Mouse (Mus musculus) mature B cell (primary cell): ENCODE data around the gene Ablim1.

Experiments
- in situ Hi-C: fragments of 300-500 bp; cut with MboI; formaldehyde crosslinking; loops from 2 replicates; pipeline ENCODE4 v1.14.3; 2019

Gene Ablim1

DNA sequence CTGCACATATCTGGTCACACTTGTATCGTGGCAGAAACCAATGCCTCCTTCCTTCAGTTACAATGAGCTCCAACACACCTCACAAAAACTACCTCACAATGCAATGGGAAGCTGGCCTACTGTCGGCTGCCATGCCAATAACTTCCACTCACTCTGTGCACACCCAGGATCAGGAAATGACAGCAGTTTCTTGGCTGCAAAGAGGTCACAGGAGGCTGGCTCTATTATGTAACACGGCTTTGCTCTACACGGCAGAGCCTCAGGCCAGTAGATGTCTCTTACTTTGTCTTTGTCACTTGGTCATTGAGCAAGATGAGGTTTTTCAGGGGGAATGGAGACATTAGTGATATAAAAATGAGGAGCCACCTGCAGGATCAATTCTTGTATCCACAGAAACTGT, 126.2 kb downstream of the Ablim1 start:
- in situ Hi-C loops, result no loop called here

DNA sequence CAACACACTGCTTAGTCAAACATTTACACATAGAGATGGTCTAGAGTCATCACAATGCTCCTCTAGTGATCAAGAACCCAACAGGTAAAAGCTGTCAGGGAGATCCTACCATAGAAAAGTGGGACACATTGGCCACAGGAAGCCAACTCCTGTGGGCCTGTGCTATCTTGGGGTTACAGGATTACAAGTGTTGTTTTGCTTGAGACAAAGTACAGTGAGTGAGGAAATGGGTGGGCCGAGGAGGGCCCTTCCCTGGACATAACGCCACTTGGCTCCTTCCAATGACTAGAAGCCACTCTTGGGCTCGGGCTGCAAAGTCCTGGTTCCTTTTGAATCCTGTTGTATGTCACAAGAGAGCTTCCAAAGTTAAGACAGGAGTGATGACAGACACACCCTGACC, 129.7 kb downstream of the Ablim1 start:
- in situ Hi-C loops, result no loop called here

DNA sequence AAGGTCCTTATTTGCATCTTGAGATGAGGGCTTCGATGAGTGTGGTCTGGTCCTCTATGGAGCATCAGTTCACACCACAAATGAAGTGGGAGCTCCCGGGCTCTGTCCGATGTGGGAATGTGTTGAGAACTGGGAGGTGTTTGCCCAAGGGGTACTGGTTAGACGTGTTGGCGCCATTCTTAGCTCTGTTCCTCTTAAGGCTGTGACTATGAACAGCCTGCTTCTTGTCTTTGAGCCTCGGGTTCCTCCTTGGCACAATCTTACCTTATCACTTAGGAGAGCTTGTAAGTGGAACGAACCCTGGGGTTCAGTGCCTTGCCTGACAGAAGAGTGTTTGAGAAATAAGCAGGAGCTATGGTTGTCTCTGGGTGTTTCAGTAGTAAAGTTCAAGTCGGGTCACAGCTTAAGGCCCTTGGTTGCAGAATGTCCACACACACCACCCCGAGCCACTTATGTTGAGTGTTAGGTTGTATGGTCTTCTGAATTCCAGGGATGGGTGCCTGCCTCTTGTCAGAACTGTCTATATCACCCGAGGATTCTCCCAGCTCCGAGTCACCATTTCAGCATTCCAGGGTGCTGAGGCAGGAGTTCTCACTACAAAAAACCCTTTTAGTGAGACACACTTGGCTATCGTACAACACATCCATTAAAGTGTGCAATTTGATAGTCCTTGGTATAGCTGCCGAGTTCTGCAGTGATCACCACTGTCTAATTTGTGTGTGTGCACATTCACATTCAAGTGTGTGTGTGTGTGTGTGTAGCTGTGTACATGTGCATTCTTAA, 131.6 kb downstream of the Ablim1 start:
- in situ Hi-C loops, result no loop called here

GRCm38 (mm10) chr19:57181852-57182528, 132.7 kb downstream of the Ablim1 start:
- in situ Hi-C loops, result no loop called here

- in situ Hi-C loops, result no loop called here
Observed at GRCm38 (mm10) chr19:57181317-57181716, 133.4 kb downstream of the Ablim1 start.

- in situ Hi-C loops, result no loop called here
Observed at GRCm38 (mm10) chr19:57180908-57181307, 133.8 kb downstream of the Ablim1 start.

- in situ Hi-C loops, result no loop called here
Observed at GRCm38 (mm10) chr19:57180333-57180732, 134.4 kb downstream of the Ablim1 start.

DNA sequence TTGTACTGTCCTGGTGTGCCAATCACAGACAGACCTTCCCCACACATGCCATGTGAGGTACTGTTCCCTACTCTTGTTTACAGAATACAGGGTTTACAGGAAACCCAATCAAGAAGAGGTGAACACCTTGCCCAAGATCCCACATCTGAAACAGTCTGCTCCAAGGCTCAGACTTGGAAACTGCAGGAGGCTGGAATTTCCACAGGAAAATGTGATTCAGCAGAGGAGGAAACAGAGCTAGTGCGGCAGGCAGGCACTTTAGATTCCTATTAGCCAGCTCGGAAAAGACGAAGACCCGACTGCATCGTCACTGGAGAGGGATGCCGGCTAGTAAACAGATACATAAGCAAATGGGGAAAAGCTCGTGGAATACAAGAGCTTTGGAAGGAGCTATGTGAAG, 135.4 kb downstream of the Ablim1 start:
- in situ Hi-C loops, result no loop called here

DNA sequence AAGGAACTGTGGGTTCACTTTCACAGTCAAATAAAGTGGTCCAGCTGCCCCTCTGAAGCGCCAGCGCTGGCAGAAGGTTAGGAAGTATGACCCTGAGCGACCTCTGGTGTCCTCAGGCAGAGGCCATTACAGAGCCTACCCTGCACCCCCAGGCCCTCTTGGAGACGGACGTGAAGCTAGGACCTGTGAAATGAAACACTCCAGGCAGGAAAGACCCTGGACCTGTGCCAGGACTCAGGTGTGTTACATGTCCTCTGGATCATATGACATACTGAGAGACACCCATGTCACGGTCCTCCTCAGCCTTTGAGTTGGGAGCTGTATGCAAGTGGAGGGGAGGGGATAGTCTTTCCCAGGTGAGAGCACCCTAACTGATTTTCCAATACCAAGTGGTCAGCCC, 137.4 kb downstream of the Ablim1 start:
- in situ Hi-C loops, result no loop called here

DNA sequence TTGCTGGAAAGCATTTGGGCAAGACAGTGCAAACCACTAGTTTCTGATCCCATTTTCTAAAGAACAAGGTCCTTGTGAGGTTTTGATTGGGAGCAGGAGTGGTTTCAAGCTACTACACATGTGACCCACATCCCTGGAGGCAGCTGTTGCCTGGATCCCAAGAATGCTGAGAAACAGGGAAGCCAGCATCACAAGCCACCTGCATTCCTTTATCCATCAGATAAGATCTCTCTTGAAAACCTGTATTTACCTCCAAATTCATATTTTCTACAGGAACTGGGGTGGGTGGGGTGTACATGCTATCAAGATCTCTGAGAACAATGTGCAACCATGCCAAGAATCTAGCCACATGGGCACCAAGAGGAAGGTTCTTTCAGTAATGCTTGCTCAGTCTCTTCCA, 139.6 kb downstream of the Ablim1 start:
- in situ Hi-C loops, result no loop called here

DNA sequence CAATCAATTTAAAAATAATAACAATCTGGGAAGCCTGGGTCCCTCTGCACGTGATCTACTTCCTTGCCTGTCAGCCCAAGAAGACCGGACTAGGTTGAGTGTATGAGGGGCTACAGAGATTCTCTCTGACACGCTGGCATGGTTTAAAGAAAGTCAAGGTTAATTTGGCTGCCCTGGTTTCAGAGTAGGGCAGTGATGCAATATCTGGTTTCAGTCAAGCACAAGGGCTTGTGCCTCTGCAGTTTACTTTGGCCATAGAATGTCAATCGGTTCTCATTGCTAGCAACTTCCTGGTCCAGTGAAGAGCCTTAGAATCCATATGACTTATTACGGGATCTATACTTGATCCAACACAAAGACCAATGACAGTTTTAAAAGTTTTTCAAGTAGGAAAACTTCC, 140.2 kb downstream of the Ablim1 start:
- in situ Hi-C loops, result loop anchor here (25.0 kb wide), 1 partner anchor 463 kb away; no protein-coding TSS in a partner anchor

GRCm38 (mm10) chr19:57174045-57174444, 140.7 kb downstream of the Ablim1 start:
- in situ Hi-C loops, result loop anchor here (25.0 kb wide), 1 partner anchor 463 kb away; no protein-coding TSS in a partner anchor

DNA sequence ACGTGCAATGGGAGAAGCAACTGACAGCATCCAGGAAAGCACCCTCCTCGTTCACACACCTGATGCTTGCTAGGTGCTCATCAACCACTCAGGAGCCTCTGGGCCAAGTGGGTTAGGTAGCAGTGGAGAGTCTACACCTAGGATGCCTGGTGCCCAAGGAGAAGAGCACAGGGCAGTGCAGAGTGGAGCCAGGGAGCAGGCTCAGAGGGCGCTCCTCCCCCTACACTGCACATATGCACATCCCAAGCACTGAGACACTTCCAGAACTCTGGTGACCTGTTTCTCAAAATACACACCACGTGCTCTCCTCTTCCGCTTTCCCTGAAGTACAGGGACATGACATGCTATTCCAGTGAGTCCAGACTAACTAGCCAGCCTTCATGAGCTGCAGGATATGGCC, 142.4 kb downstream of the Ablim1 start:
- in situ Hi-C loops, result loop anchor here (25.0 kb wide), 1 partner anchor 465 kb away; no protein-coding TSS in a partner anchor

DNA sequence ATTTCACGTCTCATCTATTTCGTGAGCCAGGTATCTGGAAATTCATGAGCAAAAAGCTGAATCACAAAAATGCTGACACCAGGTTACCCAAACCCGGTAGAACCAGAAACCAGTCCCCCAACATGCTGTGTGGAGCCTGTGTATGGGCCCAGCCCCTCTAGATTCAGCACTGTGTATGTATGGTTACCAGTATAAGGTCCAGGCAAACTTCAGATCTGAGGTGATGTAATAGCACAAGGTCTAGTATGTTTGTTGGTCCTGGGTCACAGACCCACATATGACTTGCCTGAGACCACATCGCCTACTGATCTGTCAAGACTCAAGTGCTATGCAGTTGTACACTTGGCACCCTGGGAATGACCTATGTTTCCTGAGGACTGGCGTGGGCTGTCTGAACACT, 143.8 kb downstream of the Ablim1 start:
- in situ Hi-C loops, result loop anchor here (25.0 kb wide), 1 partner anchor 466 kb away; no protein-coding TSS in a partner anchor

DNA sequence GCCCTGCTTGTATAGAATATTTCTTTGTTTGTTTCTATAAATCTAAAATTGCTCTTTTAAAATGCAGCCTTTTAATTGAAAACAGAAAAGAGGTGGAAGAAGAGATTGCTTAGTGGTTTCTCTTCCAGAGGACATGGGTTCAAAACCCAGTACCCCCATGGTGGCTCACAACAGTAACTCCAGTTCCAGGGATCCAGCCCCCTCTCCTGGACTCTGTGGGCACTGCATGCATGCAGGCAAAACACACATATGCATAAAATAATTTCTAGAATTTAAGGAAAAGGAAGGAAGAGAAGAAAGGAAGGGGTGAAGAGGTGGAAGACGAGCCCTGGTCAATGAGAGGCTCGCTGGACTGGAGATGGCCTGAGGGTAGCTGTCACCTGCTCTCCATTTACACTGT, 145.2 kb downstream of the Ablim1 start:
- in situ Hi-C loops, result loop anchor here (25.0 kb wide), 1 partner anchor 468 kb away; no protein-coding TSS in a partner anchor

DNA sequence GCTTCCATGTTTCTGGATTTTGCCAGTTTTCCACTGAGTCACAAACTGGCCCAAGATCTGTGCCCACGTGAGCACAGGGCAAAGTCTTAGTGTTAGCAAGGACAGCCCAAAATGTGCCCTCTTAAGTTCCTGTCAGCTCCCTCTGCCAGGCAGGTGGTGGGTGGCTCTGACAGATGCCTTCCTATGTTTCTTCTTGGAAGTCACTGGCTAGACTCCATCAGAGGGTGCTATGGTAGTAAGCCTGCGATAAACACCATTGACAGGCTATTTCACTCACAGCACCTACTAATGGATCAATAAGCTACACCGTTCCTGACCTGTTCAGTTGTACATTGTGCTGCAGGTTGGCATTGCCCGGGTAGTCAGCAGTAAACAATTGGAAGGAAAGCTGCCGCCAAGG, 147.0 kb downstream of the Ablim1 start:
- in situ Hi-C loops, result loop anchor here (25.0 kb wide), 1 partner anchor 470 kb away; no protein-coding TSS in a partner anchor

- in situ Hi-C loops, result loop anchor here (5.0 to 25.0 kb wide), 2 partner anchors 157 to 472 kb away; no protein-coding TSS in a partner anchor
Observed at GRCm38 (mm10) chr19:57164882-57165281, 149.8 kb downstream of the Ablim1 start.

GRCm38 (mm10) chr19:57163315-57163714, 151.4 kb downstream of the Ablim1 start:
- in situ Hi-C loops, result loop anchor here (5.0 to 25.0 kb wide), 2 partner anchors 159 to 474 kb away; no protein-coding TSS in a partner anchor

- in situ Hi-C loops, result loop anchor here (5.0 to 25.0 kb wide), 2 partner anchors 160 to 475 kb away; no protein-coding TSS in a partner anchor
Observed at GRCm38 (mm10) chr19:57161978-57162727, 152.6 kb downstream of the Ablim1 start.

DNA sequence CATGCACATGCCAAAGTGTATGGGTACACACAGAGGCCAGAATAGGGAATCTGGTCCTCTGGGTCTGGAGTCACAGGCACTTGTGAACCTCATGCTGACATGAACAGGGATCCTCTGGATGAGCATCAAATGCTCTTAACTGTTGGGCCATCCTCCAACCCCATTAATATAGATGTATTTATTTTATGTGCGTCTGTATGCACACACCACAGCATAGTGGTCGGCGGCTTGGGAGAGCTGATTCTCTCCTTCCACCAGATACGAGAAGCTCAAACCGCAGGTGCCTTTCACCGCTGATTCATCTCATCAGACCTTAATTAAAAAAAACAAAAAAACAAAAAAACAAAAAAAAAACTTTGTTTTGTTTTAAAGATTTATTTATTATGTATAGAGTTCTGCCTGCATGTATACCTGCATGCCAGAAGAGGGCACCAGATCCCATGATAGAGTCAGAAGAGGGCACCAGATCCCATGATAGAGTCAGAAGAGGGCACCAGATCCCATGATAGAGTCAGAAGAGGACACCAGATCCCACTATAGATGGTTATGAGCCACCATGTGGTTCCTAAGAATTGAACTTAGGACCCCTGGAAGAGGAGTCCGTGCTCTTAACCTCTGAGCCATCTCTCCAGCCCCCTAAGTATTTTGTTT, 153.6 kb downstream of the Ablim1 start:
- in situ Hi-C loops, result loop anchor here (5.0 to 25.0 kb wide), 2 partner anchors 161 to 476 kb away; no protein-coding TSS in a partner anchor

- in situ Hi-C loops, result loop anchor here (10.0 to 25.0 kb wide), 2 partner anchors 197 to 479 kb away; no protein-coding TSS in a partner anchor
Observed at GRCm38 (mm10) chr19:57157731-57158343, 156.9 kb downstream of the Ablim1 start.
